Mouse (Mus musculus) heart, embryonic 15.5 days (tissue): ENCODE measurements around the gene Atp13a5. TPM values are rescaled to one million over a fixed set of nuclear protein-coding genes. Genes with fewer than 3 reads are reported as not detected.

Experiments used
- ATAC-seq: fragments of 200-750 bp; cut with Nextera tagmentation; replicated peaks from 2 replicates; pipeline ENCODE4 v1.8.0; 2017; ENCODE audit warnings: low read depth, moderate TSS enrichment; ENCODE audit not compliant: insufficient number of reproducible peaks, insufficient read depth, low FRiP score
- H3K27ac ChIP-seq: fragments of 300-500 bp; sonication (generic); 2 replicates; pipeline ENCODE4 v1.5.1; 2015; ENCODE audit warnings: mild to moderate bottlenecking, inconsistent platforms
- H3K27me3 ChIP-seq: fragments of 300-500 bp; sonication (generic); 2 replicates; pipeline ENCODE4 v1.6.1; 2015; ENCODE audit warnings: inconsistent platforms
- H3K36me3 ChIP-seq: fragments of 300-500 bp; sonication (generic); 2 replicates; pipeline ENCODE4 v1.6.1; 2015; ENCODE audit warnings: mild to moderate bottlenecking, inconsistent platforms
- H3K4me1 ChIP-seq: fragments of 300-500 bp; sonication (generic); replicated peaks from 2 replicates; pipeline ENCODE4 v1.6.1; 2015; ENCODE audit warnings: inconsistent platforms
- H3K4me2 ChIP-seq: fragments of 300-500 bp; sonication (generic); 2 replicates; pipeline ENCODE4 v1.6.1; 2015; ENCODE audit warnings: inconsistent platforms, mild to moderate bottlenecking, moderate library complexity
- H3K4me3 ChIP-seq: fragments of 300-500 bp; sonication (generic); 2 replicates; pipeline ENCODE4 v1.5.1; 2015; ENCODE audit warnings: mild to moderate bottlenecking, inconsistent platforms
- H3K9ac ChIP-seq: fragments of 300-500 bp; sonication (generic); 2 replicates; pipeline ENCODE4 v1.6.1; 2015; ENCODE audit warnings: mild to moderate bottlenecking, inconsistent platforms
- H3K9me3 ChIP-seq: fragments of 300-500 bp; sonication (generic); replicated peaks from 2 replicates; pipeline ENCODE4 v1.6.1; 2016; ENCODE audit warnings: inconsistent platforms
- WGBS: fragments of 180-500 bp; shearing (Covaris S2); methylation state at CpG from one replicate; pipeline ENCODE4 v1.1.7; 2015; ENCODE audit warnings: mixed read lengths; 5-methylcytosine and 5-hydroxymethylcytosine counted together
- polyA plus RNA-seq: library from polyadenylated mRNA; unstranded; fragments of >200 nt; fragmentation: Nextera tagmentation; extraction: Ambion mirVana; gene quantifications from 2 replicates; pipeline ENCODE4 v1.2.1, GENCODE M21; 2015

Gene Atp13a5
- not detected in 2 replicates for polyA plus RNA-seq

DNA sequence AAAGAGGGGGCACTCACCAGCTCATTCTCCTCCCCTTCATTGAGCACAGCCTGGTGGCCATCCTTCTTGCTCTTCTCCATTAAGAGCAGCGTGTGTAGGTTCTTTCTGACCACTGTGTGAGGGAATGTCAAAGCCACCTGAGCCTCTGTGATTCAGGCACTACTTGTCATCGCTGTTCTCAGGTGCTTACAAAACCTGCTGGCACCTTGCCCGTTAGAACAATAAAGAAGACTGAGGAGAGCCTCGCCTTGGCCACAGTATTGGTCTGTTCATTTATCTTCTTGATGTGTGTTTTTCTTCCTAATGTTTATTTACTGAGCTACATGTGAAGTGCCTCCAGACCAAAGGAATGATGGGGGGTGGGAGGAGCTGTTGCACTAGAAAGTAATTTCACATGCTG lies at the start of gene Atp13a5:
Atp13a5 (minus strand) TSS at position 275 of the 400 bp plus-strand sequence.
- H3K4me1 ChIP-seq, result no peaks in the 10 kb centered on the region
- no peak within 1 kb of the TSS for H3K4me3 ChIP-seq
- no peak for ATAC-seq
- 62% methylated on average over 4 of the region's 4 CpGs for WGBS
- no peak within 1 kb of the TSS for H3K9ac ChIP-seq
- no peaks in the 10 kb centered on the region for H3K36me3 ChIP-seq
- no peak within 1 kb of the TSS for H3K27ac ChIP-seq
- no peaks in the 10 kb centered on the region for H3K9me3 ChIP-seq
- no peak within 1 kb of the TSS for H3K4me2 ChIP-seq
- H3K27me3 ChIP-seq, result no peaks in the 10 kb centered on the region

DNA sequence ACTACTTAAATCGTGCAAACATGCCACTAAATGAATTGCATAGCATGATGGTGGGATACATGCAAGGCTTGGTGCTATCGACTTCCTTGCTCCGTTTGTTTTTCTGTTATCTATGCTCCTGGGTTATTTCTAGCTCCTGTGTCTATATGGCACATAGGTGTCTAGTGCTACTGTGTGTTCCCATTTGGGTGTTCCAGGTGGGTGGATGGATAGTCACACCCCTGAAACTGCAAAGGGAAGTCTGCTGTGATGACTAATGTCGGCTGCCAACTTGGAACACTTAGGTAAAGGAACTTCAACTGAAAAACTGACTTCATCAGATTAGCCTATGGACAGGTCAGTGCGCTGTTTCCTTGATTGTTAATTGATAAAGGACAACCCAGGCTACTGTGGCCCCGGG lies 36.3 kb upstream of the Atp13a5 start:
- Histone ChIP-seq H3K9me3 (no peaks in the 10 kb centered on the region), H3K9ac (no peak overlapping the region), H3K4me2 (no peak overlapping the region), H3K4me1 (no peaks in the 10 kb centered on the region), H3K27me3 (no peaks in the 10 kb centered on the region), H3K36me3 (no peaks in the 10 kb centered on the region), H3K27ac (no peak overlapping the region), H3K4me3 (no peak overlapping the region)
- no peak for ATAC-seq
- WGBS, result 80% methylated on average over 6 of the region's 6 CpGs

DNA sequence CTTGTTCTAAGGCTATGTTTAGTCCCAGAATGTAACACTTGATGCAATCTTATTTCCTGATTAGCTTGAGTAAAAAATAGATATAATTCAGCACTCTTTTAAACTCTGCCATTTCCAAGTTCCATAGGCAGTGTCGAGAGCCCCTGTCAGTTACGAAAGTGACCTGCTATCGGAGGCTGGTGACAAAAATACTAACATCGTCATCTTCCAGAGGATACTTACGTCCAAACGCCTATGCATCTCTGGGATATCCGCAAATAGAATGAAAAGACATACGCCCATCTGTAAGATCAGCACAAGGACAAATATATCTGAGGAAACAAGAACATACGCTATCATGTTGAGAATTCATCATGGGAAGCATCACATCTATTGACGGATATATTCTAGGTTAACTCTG lies 28.8 kb upstream of the Atp13a5 start:
- Histone ChIP-seq H3K4me1 (no peaks in the 10 kb centered on the region), H3K27me3 (no peaks in the 10 kb centered on the region), H3K4me2 (no peak overlapping the region), H3K9ac (no peak overlapping the region), H3K4me3 (no peak overlapping the region), H3K36me3 (no peaks in the 10 kb centered on the region), H3K27ac (no peak overlapping the region), H3K9me3 (no peaks in the 10 kb centered on the region)
- ATAC-seq, result no peak
- WGBS, result 87% methylated on average over 10 of the region's 10 CpGs

DNA sequence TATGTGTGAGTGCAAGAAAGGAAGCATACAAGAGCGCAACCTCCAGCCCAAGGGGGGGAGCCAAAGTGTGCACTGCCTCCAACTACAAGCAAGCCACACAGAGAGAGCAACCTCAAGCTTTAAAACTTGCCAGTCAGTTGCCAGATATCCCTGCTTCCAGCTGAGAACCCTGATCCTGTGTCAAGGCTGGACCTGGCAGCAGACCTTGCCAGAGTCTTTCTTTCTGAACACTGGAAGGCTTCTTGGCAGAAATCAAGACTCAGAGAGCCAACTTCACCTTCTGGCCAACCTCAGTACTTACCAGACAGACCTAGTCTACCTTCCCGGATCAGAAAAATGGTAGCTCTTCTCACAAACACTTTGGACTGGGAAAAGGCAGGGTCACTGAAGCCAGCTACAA lies 20.5 kb upstream of the Atp13a5 start:
- ATAC-seq, result no peak

DNA sequence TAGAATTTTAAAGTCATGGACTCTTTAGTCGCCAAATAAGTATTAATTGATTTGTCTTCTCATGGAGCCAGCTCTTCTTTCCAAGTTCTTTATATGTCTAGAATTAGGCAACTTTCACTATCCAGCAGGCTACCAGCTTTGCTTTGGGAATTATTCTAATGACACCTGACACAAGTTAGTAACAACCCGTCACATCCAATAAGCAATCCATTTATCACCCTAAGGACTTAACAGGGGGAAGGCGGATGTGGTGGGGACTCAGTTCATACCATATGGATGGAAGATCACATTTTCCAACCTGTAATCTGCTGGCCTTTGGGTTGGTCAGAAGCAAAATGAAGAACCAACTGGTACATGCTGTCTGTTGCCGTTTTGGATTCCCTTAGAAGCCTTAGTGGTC lies 6.2 kb upstream of the Atp13a5 start:
- no peak overlapping the region for H3K4me3 ChIP-seq
- H3K27ac ChIP-seq, result no peak overlapping the region
- no peak overlapping the region for H3K4me2 ChIP-seq
- no peaks in the 10 kb centered on the region for H3K36me3 ChIP-seq
- no peak for ATAC-seq
- H3K9me3 ChIP-seq, result no peaks in the 10 kb centered on the region
- no peaks in the 10 kb centered on the region for H3K27me3 ChIP-seq
- 82% methylated on average over 4 of the region's 4 CpGs for WGBS
- no peak overlapping the region for H3K9ac ChIP-seq
- no peaks in the 10 kb centered on the region for H3K4me1 ChIP-seq

More for the DNA sequence above, 20.5 kb upstream of the Atp13a5 start:
- Histone ChIP-seq H3K27ac (no peak overlapping the region), H3K9me3 (no peaks in the 10 kb centered on the region), H3K4me3 (no peak overlapping the region), H3K4me2 (no peak overlapping the region), H3K27me3 (no peaks in the 10 kb centered on the region), H3K36me3 (no peaks in the 10 kb centered on the region), H3K4me1 (no peaks in the 10 kb centered on the region), H3K9ac (no peak overlapping the region)
- WGBS, result 69% methylated on average over 1 of the region's 2 CpGs

DNA sequence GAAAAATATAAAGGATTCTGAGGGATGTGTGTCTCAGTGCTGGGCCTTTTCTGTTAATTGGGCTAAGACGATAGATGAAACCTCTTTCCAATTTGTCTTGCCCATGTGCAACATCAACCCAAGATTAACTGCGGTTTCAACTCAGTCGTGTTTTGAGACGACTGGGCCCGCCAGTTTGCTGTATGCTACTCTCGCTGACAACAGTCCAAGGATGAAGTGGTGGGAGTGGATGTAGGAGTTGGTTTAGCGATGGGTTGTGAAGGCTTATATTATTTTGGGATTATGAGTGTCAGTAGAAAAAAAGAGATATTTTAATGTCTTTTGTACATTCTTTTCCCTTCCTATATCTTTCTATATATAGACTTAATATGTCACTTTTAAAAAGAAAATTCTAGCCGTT lies 3.9 kb downstream of the Atp13a5 start:
- Histone ChIP-seq H3K9me3 (no peaks in the 10 kb centered on the region), H3K36me3 (no peaks in the 10 kb centered on the region), H3K9ac (no peak overlapping the region), H3K4me1 (no peaks in the 10 kb centered on the region), H3K4me2 (no peak overlapping the region), H3K27ac (no peak overlapping the region), H3K27me3 (no peaks in the 10 kb centered on the region), H3K4me3 (no peak overlapping the region)
- ATAC-seq, result no peak
- 78% methylated on average over 8 of the region's 8 CpGs for WGBS

DNA sequence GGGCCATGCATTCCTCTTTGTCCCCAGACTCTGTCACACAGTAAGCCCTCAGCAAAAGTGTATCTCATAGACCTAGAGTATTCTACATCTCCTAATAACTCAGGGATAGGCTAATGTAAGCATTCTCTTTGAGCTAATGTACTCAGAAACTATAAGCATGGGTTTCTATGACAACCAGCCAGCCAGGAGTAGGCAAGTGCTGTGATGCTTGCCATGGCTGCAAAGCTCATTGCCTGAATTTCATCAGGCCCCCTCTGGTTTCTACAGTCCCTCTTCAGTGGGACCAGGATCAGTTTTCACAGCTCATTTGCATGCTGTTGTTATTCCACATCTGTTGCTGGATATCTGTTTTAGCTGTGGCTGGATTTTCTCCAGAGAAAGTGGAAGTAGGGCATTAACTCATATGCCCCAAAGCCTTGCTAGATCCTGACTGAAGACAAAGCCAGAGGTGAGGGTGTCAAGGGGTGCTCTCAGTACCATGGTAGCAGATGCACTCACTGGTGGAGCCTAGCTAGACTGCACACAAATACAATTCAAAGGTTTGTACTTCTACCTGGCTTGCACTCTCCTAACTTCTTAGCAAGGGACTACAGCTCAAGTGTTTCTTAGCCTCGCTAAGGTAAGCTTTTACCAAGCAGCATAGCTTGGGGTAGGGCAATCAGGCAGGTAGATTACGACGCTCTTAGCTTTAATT lies 47.0 kb downstream of the Atp13a5 start:
- ATAC-seq, result no peak
- WGBS, result 80% methylated on average over 3 of the region's 3 CpGs

DNA sequence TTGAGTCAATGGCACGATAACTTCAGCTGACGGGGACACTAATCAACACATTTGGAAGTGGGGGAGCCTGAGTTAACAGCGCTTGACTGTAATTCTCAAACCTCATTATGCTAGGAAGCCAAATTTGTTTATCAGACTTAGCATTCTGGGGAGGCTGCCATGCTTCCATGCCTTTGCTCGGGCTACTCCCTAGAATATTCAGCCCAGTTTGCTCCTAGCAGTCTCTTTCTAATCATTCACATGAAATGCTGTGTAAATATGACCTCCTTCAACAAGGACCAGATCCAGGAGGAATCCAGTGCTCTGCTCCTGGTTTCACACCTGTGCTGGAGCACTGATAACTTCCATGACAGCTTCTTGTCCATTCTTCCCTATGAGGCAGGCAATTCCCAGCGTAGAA lies 47.6 kb downstream of the Atp13a5 start:
- H3K4me2 ChIP-seq, result 0 out of 2 replicates have a peak overlapping the region, but pooled peaks have one; percentile 13
- no peak overlapping the region for H3K4me3 ChIP-seq
- H3K9ac ChIP-seq, result no peak overlapping the region
- WGBS, result 67% methylated on average over 5 of the region's 5 CpGs
- H3K27ac ChIP-seq, result no peak overlapping the region
- H3K4me1 ChIP-seq, result no peaks in the 10 kb centered on the region
- H3K36me3 ChIP-seq, result no peaks in the 10 kb centered on the region
- no peaks in the 10 kb centered on the region for H3K27me3 ChIP-seq
- no peaks in the 10 kb centered on the region for H3K9me3 ChIP-seq
- no peak for ATAC-seq

More for the DNA sequence above, 47.0 kb downstream of the Atp13a5 start:
- H3K4me1 ChIP-seq, result no peaks in the 10 kb centered on the region
- no peaks in the 10 kb centered on the region for H3K27me3 ChIP-seq
- H3K4me2 ChIP-seq, result no peak overlapping the region
- no peak overlapping the region for H3K4me3 ChIP-seq
- no peak overlapping the region for H3K27ac ChIP-seq
- H3K36me3 ChIP-seq, result no peaks in the 10 kb centered on the region
- no peak overlapping the region for H3K9ac ChIP-seq
- H3K9me3 ChIP-seq, result no peaks in the 10 kb centered on the region

DNA sequence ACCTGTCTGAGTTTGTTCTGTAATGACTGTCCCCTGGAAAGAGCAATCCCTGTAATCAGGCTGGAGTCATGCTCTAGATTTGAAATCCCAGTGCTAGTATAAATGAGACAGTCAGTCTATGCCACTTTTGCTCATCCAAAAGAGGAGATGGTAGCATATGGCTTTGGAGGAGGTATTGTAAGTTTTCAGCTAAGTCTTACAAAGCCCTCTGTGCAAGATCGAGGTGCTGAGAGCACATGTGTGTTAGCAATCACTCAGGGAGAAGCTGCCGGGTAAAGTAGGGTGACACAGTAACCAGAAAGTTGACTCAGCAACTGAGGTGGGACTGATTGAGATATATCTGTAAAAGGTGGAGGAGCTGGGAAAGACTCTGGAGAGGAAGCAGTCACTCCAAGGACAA lies 49.3 kb downstream of the Atp13a5 start:
- Histone ChIP-seq H3K9ac (no peak overlapping the region), H3K4me2 (no peak overlapping the region), H3K4me3 (no peak overlapping the region), H3K27ac (no peak overlapping the region), H3K36me3 (no peaks in the 10 kb centered on the region), H3K4me1 (no peaks in the 10 kb centered on the region), H3K27me3 (no peaks in the 10 kb centered on the region), H3K9me3 (no peaks in the 10 kb centered on the region)
- ATAC-seq, result no peak
- WGBS, result 70% methylated on average over 2 of the region's 2 CpGs

DNA sequence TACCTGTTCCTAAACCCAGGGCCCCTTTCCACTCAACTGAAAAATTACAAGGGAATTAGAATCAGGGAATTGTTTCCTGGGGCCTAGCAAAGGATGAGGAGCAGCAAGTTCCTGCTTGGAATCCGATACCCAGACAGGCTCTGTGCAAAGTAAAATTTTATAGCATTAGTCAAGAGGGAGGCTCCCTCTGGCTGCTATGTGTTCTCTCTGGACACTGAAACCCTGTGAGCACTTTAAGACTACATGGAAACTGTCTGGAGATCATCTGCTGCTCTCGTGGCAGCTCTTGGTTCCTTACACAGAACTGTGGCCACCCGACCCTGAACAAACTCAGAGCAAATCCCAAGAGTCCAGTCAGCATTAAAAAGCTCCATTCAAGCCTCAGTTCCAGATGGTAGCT lies 50.6 kb downstream of the Atp13a5 start:
- Histone ChIP-seq H3K4me1 (no peaks in the 10 kb centered on the region), H3K9ac (no peak overlapping the region), H3K4me2 (no peak overlapping the region), H3K36me3 (no peaks in the 10 kb centered on the region), H3K4me3 (no peak overlapping the region), H3K27me3 (no peaks in the 10 kb centered on the region), H3K9me3 (no peaks in the 10 kb centered on the region), H3K27ac (no peak overlapping the region)
- WGBS, result 68% methylated on average over 3 of the region's 3 CpGs
- ATAC-seq, result no peak

DNA sequence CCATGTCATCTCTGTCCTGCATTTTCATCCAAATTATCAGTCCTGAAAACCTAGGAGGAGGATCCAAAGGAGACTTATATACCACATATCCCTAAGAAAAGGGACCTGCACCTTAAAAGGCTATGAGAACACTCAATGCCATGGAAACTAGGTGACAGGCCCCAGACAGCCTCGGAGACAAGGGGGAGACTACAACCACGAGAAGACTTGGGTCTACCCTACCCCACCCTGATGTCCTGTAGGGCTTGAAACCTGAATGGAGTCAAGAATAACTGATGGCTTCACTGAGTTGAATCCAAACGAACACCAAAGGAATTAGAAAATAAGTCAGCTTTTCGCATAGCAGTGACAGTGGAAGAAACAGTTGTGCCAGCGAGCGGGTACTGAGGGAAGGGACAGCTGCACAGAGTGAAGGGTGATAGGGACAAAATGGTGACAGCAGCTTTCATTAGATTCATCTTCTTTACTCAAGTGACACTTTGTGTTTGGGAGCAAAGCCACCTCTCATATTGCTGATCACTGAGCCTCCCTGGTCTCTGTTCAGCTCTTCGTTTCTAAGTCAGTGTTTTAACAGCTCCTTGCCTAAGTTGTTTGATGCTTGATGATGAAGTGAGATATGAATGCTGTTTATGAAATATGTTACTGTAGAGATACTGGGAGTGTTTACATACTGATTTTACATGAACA lies 53.2 kb downstream of the Atp13a5 start:
- Histone ChIP-seq H3K4me1 (no peaks in the 10 kb centered on the region), H3K36me3 (no peaks in the 10 kb centered on the region), H3K4me3 (no peak overlapping the region), H3K4me2 (no peak overlapping the region), H3K9ac (no peak overlapping the region), H3K27me3 (no peaks in the 10 kb centered on the region), H3K9me3 (no peaks in the 10 kb centered on the region), H3K27ac (no peak overlapping the region)
- no peak for ATAC-seq
- WGBS, result 79% methylated on average over 7 of the region's 7 CpGs

DNA sequence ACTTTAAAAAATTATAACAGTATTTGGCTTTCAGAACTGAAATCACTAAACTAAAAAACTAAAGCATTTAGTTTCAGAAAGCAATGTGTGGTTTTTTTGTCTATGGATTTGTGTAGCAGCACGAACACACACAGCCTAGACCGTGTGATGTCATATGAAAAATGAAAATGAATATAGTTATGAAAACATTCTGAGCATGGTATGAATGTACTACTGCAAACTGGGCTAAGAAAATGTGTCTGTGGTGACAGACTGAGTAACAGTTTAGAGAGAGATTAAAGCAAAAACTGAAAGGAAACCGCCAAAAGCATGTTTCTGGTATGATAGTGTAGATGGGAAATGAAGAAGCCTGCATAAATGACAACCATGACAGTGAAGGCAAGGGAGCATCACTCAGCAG lies 57.8 kb downstream of the Atp13a5 start:
- ATAC-seq, result no peak
- Histone ChIP-seq H3K9ac (no peak overlapping the region), H3K4me1 (no peaks in the 10 kb centered on the region), H3K27ac (no peak overlapping the region), H3K27me3 (no peaks in the 10 kb centered on the region), H3K4me2 (no peak overlapping the region), H3K9me3 (no peaks in the 10 kb centered on the region), H3K4me3 (no peak overlapping the region), H3K36me3 (no peaks in the 10 kb centered on the region)
- 72% methylated on average over 3 of the region's 3 CpGs for WGBS
